Mouse (Mus musculus) gastrocnemius, postnatal 25 days (tissue): ENCODE measurements around the gene Prkg1. TPM values are rescaled to one million over a fixed set of nuclear protein-coding genes. Genes with fewer than 3 reads are reported as not detected.
"Not testable (repeated sequence)": the region's sequence is repeated elsewhere in the genome, so short reads cannot be mapped to it uniquely, and the experiment has no call there.

ENCODE experiments used
- DNase-seq: peaks from one replicate; pipeline ENCODE4 v3.0.0; 2022
- total RNA-seq, 2 experiments: library from RNA; stranded (reverse); gene quantifications; 1 replicate in 1 of 2; 2 replicates in 1 of 2; pipeline ENCODE4 v1.2.3; 2021

Gene Prkg1
- total RNA-seq, 2 experiments from 2014 or later, result 28.2 to 36.5 TPM

DNA sequence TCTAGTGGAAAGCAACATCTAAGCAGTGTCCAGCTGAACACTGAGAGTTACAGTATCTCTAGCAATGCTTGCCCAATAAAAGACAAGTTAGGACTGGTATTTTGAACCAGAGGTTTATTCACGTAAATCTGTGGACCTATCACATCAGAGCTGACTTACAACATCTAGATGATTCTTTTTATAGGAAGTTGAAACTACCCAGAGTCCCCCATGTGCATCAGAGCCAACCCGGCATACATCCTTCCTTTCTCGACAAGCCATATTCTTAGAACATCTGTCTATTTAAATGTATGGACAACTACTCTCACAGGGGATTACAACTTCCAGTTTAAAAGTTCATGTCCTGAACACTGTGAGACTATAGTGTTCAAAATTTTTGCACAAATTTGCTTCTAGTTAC is 460.1 kb downstream of the Prkg1 start:
- DNase-seq, result no peak

DNA sequence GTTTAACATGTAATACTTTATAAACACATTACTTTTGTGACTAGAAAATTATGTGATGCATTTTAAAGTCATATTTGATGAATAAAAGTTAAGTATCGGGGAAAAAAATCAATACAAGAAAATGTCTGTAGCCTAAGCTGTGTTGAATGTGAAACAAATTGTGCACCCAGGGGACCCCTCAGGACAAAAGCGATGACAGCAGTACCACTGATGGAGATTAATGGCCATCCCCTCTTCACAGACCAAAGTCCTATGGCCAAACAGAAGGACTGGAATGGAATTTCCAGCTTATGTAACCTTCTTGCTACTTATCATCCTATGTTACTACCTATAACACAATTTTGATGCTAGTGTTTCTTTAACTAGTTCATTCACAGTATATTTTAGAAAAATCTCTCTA is 473.6 kb downstream of the Prkg1 start:
- no peak for DNase-seq

DNA sequence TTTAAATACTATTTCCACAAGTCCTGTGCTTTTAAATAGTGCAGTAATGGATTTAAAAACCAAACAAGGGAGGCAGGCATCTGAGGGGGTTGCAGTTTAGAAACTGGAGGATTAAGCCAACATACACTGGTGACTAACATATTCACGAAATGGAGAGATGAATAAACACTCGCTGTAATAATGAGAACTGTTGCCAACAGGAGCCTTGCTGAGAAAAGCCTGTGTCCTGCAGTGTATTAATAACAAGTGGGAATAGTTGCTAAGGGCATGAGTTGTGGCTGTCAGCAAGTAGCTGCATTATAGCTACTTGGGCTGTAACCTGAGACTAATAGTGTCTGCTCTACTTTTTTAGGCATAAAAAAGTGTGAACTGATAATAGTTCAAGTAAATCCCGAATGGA is 480.3 kb downstream of the Prkg1 start:
- no peak for DNase-seq

DNA sequence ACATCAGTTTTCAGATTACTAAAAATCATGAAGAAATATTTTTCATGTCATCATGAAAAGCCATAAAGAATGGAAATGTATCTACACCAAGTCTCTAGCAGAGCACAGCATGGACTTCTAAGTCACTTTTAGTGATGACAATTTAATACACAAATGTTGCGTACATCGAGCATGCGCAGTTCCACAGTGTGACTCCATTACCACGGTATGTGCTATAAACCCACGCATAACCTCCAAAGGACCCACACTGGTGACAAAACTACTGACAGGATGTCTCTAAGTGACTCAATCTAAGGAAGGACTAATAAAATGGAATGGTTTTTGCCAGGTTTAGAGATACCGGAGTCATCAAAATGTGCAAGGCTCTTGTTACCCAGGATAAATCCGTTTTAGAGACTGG is 480.7 kb downstream of the Prkg1 start:
- no peak for DNase-seq

DNA sequence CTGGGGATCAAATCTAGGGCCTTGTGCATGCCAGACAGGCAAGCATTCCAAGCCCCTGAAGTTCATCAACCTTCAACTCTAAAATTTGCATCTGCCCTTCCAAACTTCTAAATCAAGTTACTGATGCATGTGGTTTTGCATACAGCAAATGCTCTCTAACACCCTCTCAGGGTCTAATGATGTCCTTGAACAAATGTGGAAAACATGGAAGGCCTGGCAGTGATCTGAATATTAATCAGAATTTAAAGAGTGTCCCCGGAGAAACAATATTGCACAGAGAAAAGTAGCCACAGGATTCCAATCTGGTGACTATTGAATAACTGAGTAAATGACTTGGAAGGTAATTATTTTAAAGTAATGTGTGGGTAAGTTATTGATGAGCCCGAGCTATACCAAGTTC is 481.2 kb downstream of the Prkg1 start:
- DNase-seq, result no peak

DNA sequence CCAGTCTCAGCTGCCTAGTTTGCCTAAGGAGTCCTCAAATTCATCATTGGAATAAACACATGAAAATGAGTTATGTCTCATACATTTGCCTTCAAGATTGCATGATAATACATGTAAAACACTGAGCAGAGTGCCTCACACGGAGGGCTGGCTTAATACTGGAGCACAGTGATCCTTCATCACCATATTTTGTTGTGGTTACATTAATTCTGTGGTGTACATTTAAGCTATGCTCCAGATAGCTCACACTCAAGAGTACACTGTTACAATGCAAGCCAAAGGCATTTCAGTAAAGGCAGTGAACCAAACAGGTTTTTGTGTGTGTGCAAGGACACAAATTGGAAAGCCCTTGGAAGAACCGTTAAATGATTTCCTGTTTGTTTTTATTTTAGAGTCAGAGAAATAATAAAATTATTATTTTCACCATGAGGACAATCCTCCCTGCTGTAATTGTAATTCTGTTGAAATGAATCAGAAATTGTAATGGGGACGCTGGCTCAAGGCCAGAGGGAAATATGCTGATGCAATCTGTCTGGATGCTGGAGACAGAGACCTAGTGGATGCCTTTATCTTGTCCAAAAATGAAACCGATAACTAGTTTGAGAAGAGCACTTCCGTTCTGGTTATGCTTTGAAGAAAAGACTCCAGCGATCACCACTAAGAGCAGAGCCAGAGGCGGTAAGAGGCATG is 484.9 kb downstream of the Prkg1 start:
- DNase-seq, result peak; percentile 11

DNA sequence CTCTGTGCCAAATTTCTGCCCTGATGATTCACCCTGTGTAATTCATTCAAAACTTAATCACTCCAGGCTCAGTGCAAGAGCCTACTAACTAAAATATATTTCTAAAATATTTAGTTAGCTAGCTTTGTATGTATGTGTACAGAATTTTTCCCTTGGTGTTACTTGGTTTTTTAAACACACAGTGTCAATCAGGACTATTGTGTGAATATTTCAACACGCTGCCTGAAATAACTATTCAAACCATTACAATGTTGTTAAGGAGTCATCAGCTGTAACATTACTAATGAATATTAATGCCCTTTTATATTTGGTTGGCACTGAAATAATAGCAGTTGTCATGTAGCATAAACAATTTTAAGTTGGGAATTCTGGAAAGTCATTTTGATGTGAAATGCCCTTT is 502.4 kb downstream of the Prkg1 start:
- DNase-seq, result no peak

DNA sequence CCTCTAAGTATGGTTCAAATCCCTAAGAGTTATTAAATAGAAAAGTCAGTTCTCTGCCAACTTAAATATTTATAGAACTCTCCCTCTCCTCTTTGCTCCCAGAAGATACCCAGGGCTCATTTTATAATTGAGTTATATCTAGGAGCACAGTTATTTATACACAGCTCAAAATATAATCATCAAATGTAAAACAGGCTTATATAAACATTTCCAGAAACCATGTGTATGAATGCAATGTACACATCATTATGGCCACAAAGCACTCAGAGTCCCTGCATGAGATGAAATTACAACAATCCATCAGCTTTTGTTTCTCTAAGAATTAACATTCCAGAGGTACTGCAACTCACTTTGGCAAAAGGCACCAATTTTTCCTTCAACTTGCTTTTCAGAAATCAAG is 504.3 kb downstream of the Prkg1 start:
- no peak for DNase-seq

DNA sequence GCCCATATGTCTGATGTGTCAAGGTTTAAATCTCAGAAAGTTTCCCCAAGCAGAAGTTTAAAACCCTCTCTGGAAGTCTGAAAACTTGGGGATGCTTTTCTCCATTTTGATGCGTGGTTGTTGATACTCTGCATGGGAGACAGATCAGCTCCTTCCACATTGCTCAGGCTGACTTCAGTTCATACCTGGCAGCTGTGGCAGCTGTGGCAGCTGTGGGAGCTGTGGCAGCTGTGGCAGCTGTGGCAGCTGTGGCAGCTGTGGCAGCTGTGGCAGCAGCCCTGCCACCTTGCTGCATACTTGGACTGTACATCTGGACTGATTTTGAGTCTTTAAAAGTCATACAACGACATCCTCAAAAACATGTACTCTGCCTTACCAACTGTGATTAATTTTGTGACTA is 509.1 kb downstream of the Prkg1 start:
- no peak for DNase-seq

DNA sequence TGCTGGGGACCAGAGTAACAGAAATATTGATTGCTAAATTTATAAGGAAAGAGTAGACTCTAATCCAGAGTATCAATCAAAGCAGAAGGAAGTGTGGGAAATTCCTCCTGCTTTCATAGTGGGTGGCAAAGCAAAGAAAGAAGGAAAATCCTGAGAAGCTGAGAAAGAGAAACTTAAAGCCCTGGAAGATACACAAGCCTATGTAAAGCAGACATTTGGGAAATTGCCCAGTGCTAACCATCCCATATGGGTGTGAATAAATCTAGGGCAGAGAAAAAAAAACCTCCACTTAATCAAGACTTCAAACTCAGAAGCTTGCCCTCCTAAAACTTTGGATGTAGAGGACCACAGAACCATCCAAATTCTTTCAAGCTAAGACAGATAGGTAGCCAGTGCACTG is 532.4 kb downstream of the Prkg1 start:
- DNase-seq, result no peak

DNA sequence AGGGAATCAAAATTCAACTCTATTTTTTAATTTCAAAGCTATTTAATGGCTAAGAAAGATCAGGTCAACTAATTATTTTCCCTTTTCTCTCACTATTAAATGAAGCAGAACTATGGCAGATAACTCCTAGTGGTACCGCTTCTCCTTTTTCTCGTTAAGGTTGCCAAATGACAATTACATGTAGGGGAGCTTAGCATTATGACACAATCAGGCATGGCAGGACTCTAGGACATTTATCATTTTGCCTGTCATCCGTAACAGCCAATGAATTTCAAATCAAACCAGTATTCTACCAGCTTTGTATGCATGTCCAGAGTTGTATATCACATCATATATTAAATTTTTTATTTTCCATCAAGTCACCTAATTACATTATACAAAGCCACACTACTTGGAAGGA is 536.4 kb downstream of the Prkg1 start:
- DNase-seq, result no peak

DNA sequence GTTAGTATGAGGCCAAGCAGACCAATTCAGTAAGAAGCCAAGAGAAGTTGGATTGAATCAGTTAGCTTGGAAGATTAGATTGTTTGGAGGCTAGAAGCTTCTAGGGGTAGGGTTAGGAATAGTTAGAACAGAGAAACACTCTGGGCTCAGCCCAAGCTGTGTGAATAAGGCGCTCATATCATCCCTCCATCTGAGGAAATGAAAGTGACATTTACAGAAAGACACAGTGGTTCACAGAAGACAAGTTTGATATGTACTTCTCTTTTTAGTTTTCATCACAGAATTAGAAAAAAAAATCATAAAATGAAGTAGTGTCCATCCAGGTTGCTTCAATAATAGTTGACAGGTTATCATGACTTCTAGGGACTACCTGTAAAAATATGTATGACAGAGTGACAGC is 541.4 kb downstream of the Prkg1 start:
- no peak for DNase-seq

DNA sequence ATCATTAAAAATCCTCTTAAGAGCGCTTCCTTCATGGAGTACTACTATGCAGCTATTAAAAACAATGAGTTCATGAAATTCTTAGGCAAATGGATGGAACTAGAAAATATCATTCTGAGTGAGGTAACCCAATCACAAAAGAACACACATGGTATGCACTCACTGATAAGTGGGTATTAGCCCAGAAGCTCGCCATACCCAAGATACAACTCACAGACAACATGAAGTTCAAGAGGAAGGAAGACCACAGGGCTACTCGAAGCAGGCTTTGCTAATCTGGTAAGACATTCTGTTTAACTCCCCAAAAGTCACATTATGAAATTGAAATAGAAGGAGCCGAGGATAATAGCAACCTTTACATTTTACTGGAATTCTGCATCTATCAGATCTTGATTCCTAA is 545.6 kb downstream of the Prkg1 start:
- not testable (repeated sequence) for DNase-seq

DNA sequence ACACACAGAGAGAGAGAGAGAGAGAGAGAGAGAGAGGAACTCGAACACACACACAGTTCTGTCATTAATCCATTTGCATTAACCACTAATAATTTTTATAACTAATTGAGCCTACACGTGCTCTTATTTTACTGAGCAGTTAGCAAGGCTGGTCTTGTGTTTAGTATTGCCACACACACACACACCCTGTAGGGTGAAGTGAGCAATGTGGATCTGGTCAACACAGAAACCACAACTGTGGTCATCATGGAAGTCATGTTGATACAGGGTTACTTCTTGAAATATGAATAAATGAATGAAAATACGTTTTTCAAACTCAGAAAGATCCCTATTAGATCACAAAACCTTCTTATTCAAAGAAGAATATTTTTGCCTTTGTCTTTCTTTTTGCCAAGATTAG is 554.0 kb downstream of the Prkg1 start:
- DNase-seq, result no peak

DNA sequence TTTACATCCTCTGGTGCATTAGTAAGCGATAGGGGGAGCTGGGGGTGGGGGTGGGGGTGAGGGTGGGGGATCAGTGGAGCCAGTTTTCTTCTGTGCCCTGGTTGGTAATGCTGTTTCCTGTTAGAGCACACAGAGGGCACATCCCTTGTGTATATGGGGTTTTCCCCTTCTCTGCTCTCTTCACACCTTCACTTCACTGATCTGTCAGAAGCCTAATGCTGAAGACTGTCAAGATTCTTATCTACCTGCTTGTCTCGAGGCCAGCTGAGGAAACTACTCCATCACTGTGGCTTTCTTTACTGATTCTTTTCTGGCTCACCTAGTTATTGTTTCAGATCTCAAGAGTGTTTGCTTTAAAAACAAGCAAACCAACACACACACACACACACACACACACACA is 554.4 kb downstream of the Prkg1 start:
- DNase-seq, result no peak

DNA sequence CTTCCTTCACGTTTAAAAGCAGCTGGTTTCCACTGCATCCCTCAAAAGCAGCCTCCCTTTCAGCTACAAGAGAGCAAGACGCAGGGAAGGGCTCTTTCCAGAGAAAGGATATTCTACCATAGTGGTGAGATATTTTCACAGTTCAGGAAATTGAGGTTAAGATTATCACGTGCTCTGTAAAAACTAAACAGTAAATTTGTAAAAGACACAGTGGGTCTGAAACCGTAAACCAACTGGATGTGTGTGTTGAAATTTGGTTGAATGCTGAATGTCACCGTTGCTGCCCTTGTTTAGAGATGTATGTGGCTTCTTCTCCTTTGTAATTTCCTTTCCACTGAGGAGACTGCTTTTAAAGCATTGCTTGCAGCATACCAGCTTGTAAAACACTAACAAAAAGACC is 565.2 kb downstream of the Prkg1 start:
- no peak for DNase-seq

DNA sequence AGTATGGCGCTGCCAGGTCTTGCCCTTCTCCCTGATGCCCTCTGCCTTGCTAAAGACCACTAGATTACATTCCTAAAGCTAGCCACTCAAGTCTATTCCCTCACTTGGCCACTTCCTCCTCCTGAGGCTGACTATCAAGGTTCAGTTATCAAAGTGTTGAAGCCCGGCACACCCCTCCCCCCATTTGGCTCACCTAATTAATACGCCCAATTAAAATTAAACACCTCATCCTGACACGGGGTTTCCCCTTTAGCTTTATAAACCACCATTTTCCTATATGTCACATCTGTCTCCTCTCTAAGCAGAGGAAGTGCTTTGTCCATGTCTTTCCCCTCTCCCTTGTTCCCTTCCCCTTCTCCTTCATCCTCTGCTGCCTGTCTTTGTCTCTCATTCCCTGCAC is 566.4 kb downstream of the Prkg1 start:
- no peak for DNase-seq

DNA sequence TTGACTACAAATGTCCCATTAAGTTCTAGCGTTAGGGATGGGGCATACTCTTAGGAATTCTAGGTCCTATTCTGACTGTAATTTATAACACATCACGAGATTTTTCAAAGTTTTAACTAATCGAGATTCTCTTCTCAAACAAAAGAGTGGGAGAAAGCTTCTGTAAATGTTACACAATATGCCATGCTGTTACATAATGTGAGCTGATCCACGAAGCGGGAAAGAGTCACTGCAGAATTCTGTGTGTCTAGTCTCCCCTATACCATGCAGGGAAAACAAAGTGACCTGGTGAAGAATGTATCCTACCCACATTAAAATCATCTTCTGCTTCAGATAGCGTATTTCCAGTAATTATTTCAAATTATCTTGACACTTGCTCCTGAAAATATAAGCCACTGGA is 567.8 kb downstream of the Prkg1 start:
- no peak for DNase-seq

DNA sequence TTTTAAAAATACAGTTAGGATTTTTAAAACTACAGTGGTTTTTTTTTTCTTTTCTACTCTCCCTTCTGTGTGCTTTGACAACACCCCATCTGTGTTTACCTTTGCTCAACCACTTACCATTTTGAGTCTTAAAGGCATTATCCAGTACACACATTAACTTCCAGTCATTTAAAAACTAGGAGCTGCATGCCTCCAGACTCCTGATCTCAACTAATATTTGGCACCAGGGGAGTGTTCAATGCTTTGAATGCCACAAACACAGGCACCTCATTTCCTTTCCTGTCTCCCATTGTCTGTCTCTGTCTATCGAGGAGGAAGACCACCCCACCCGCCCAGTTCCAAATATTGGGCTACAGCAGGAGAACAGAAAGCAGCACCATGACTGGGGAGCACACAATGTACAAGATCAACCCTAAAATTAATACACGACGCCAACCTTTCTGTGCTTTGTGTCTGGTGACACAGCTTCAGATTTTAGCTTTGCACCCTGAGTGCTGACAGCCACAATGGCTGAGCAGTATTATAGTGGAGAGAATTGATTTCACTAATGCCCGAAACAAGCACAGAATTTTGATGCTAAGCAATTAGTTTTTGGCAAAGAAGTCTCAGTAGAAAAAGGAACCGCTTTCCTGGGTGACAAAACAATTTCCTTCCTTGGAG is 576.1 kb downstream of the Prkg1 start:
- DNase-seq, result no peak

DNA sequence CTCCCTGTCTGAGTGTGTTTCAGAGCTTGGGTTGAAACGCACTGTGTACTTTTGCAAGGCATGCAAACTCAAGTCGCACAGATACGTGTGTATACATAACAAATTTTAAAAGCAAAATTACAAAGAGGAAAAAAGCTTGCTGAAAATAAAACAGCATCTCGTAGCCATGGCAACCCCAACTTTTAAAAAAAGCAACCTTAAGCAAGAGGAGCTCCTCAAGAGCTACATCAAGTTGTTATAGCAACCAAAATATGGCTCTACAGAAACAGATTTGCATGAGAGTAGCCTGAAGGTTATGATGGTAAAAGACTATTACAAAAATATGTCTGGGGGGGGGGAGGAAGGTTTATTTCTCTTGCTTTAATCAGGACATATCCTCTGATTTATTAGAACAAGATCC is 584.1 kb downstream of the Prkg1 start:
- DNase-seq, result no peak

DNA sequence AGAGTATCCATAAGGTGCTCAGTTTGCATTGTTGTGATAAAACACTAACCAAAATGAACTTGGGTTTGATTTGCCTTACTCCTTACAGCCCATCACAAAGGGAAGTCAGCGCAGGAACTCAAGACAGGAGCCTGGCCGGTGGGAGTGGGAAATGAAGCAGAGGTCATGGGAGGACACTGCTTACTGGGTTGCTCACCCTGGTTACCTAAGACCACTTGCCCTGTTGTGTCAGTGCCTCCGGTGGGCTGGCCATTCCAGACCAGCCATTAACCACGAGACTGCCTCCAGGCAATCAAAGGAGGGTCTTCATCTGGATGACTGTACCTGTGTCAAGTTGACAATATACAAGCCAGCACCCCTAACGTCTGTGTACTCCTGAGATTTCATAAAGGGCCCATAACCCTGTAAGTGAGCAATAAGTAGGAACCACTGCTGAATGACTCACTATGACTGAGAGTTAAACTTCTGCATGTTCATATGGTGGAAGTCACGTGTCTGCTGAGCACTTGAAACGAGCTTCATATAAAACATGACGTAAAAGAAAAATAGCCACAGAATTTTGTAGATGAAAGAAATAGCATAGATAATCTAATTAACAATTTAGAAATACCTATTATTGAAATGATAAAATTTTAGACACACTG is 587.4 kb downstream of the Prkg1 start:
- no peak for DNase-seq

DNA sequence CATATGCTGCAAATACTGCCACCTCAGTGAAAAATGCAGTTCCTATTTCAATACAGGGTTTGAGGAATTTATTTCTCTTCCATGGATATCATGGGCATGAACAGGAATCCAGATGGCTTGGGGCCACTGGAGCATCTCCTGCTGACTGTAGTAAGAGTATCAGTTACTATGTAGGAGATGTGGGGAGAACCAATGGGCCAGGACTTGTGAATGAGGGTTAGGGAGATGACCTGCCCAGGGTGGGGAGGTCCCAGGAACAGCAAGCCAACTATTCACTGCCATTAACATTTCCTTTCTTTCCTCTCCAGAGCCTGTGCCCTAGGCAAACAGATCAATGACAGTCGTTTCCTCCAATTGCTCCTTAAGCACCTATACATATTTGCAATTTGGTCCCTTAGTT is 593.8 kb downstream of the Prkg1 start:
- DNase-seq, result no peak

DNA sequence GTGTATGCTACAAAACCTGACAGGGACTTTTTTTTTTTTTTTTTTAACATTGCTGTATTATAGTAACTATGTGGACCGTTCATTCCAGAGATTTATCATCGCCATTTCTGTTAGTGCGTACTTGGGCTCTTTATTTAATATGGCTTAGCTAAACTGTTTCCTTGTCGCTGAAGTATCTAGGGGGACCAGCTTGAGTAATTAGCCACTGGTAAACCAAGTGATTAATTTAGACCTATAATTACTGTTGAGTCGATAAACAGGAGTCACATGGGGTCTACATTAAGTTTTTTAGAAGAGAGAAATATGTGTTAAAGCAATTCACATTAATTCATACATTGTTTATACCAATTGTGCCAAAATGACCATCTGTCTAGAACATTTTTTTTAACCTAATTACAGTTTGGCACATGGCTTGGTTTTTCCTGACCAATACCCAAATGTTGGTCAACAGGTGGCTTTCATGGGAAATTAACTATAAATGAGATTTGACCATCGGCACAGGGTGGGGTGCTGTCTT is 605.8 kb downstream of the Prkg1 start:
- no peak for DNase-seq

DNA sequence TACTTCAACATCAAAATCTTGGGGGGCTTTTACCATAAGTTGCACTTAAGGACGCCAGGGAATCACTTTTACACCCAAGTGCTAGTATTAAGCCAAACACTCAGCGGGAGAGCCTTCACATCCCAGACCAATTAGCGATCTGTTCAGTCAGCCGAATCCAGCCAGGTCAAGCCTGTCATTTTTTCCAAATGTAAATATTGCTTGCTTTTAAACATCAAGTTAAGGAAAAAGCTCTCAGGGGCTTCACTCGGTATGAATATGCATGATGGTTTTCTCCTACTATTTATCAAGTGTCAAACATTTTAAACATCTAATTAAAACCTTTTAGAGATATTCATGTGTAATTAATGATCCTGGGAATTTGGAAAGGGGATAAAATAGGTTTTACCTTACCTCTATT is 611.4 kb downstream of the Prkg1 start:
- DNase-seq, result no peak
